Mouse (Mus musculus) ES-E14 (cell line): Measurements from ENCODE around the gene Ddc.

ENCODE experiments used
- MAFK ChIP-seq: IDR thresholded peaks from 2 replicates; pipeline ENCODE4 v1.6.1; 2014; ENCODE audit warnings: mild to moderate bottlenecking, low read depth, low read length, inconsistent platforms; ENCODE audit not compliant: insufficient read depth
- ZC3H11A ChIP-seq: IDR thresholded peaks from 2 replicates; pipeline ENCODE4 v1.6.1; 2012; ENCODE audit warnings: low read depth, mild to moderate bottlenecking, inconsistent platforms, low read length, borderline replicate concordance
- ZNF384 ChIP-seq: IDR thresholded peaks from 2 replicates; pipeline ENCODE4 v1.6.1; 2012; ENCODE audit warnings: low read depth, low read length, inconsistent platforms

GRCm38 (mm10) chr11:11944082-11944349 is 46.1 kb upstream of the Ddc start:
- TF ChIP-seq MAFK = no peak
- no peak for TF ChIP-seq ZNF384
- TF ChIP-seq ZC3H11A = no peak
